8 mouse cellular contexts compared by ENCODE assay signal in genomic region chr11:60302354-60303083, GRCm38 (mm10). TPM values are rescaled to one million over a fixed set of nuclear protein-coding genes. Genes with fewer than 3 reads are reported as not detected.
A peak's percentile ranks its signal among the peaks of the same experiment; 100 is the strongest.
DNase-seq lines count a peak whose midpoint lies in the region; ATAC-seq and TF ChIP-seq lines count a peak whose summit lies in the region.
"Had no signal": no experiment of that assay in that cellular context is flagged by ENCODE, and none has a peak within 500 bp of the region (broad histone marks: within the 10 kb centered on the region; RNA-seq: fewer than 3 reads in every experiment).

No protein-coding gene starts in this region.

- TF ChIP-seq RAD21 in MEL (IDR thresholded peaks at IDR 0.05; ENCODE audit: low read depth, low read length) = no peak

- no peak overlapping the region for H3K27ac ChIP-seq in MEL (ENCODE audit: control insufficient read depth, low read depth, low read length)
- H3K27ac ChIP-seq in intestine, embryonic 15.5 days = peak overlapping the region; percentile 77

- H3K27me3 ChIP-seq in MEL (ENCODE audit: control insufficient read depth in 1 of 2, insufficient read depth in 2 of 2, low read length in 2 of 2) (no peaks in the 10 kb centered on the region), myocyte (ENCODE audit: control insufficient read depth, insufficient read depth, insufficient read length) (no peaks in the 10 kb centered on the region)
- H3K27me3 ChIP-seq in intestine, embryonic 15.5 days (replicated peaks) = no peaks in the 10 kb centered on the region

- H3K9ac ChIP-seq in MEL (ENCODE audit: control insufficient read depth, low read depth, low read length, poor library complexity, severe bottlenecking) = no peak overlapping the region
- H3K9ac ChIP-seq in intestine, embryonic 15.5 days = no peak overlapping the region

- no peak overlapping the region for H3ac ChIP-seq in myocyte (ENCODE audit: control insufficient read depth, insufficient read length)

- TF ChIP-seq EP300 in MEL (IDR thresholded peaks at IDR 0.05; ENCODE audit: low read depth in 1 of 2, low read length in 2 of 2) = peak; percentile 67 to 76

- H3K36me3 ChIP-seq in MEL (ENCODE audit: control insufficient read depth in 1 of 2, insufficient read depth in 2 of 2, low read length in 2 of 2) = no peaks in the 10 kb centered on the region
- H3K36me3 ChIP-seq in intestine, embryonic 15.5 days = no peaks in the 10 kb centered on the region
- H3K36me3 ChIP-seq in myocyte (ENCODE audit: control insufficient read depth, insufficient read depth) = no peaks in the 10 kb centered on the region

- H3K4me3 ChIP-seq in MEL (ENCODE audit: control insufficient read depth in 1 of 2, insufficient read depth in 1 of 2, low read depth in 2 of 2, low read length in 2 of 2) = no peak overlapping the region
- H3K4me3 ChIP-seq in intestine, embryonic 15.5 days (replicated peaks) = no peak overlapping the region
- no peak overlapping the region for H3K4me3 ChIP-seq in myocyte

- 46% methylated on average over 10 of the region's 10 CpGs for WGBS in intestine, embryonic 15.5 days

- H3K79me2 ChIP-seq in MEL (ENCODE audit: control insufficient read depth, insufficient read depth, low read length, poor library complexity) = no peaks in the 10 kb centered on the region
- no peaks in the 10 kb centered on the region for H3K79me2 ChIP-seq in myocyte (ENCODE audit: control insufficient read depth, insufficient read depth)

- ATAC-seq in CD4-positive, CD25-positive, alpha-beta regulatory T cell, adult 4 months = peak; percentile 22
- peak; percentile 89 for ATAC-seq in intestine, embryonic 15.5 days

- H3K4me2 ChIP-seq in intestine, embryonic 15.5 days (replicated peaks) = no peak overlapping the region
- H3K4me2 ChIP-seq in myocyte (ENCODE audit: low read depth) = peak overlapping the region; percentile 41

- TF ChIP-seq POLR2A in MEL (IDR thresholded peaks at IDR 0.05; ENCODE audit: control insufficient read depth in 1 of 2, insufficient read depth in 1 of 2, low read depth in 1 of 2, low read length in 2 of 2, poor library complexity in 1 of 2) = no peak
- TF ChIP-seq POLR2A in myocyte (IDR thresholded peaks at IDR 0.05; ENCODE audit: insufficient read length, low read depth) = no peak

- DNase-seq in MEL (ENCODE audit: low read depth, low spot score) = peak; percentile 62
- no peak for DNase-seq in urinary bladder, postnatal 10 days (ENCODE audit: low spot score)
- DNase-seq in cerebellum, postnatal 25 days = no peak
- DNase-seq in cerebellum, postnatal 4 days (ENCODE audit: low spot score in 2 of 2) = no peak
- DNase-seq: adrenal gland, adult 2 months had no signal

- TF ChIP-seq CTCF in MEL (IDR thresholded peaks at IDR 0.05 in 2 of 3, conservative IDR thresholded peaks at IDR 0.05 in 1 of 3; ENCODE audit: control insufficient read depth in 1 of 3, insufficient read depth in 1 of 3, low read depth in 2 of 3, low read length in 3 of 3, poor library complexity in 1 of 3, severe bottlenecking in 1 of 3) = no peak

- peaks cover 0 to 3% of the 10 kb centered on the region in 2 experiments; a peak in 1 of 4 replicates for H3K4me1 ChIP-seq in MEL (ENCODE audit: control insufficient read depth in 1 of 2, insufficient read depth in 2 of 2, low read length in 2 of 2)
- H3K4me1 ChIP-seq in intestine, embryonic 15.5 days (replicated peaks) = peaks cover 15% of the 10 kb centered on the region

- no peaks in the 10 kb centered on the region for H3K9me3 ChIP-seq in MEL (replicated peaks; ENCODE audit: insufficient read depth, low read length)
- no peaks in the 10 kb centered on the region for H3K9me3 ChIP-seq in intestine, embryonic 15.5 days

TF ChIP-seq in MEL, 35 proteins besides CTCF, POLR2A, EP300 and RAD21 (continues in another document):
- TF ChIP-seq TCF12 (IDR thresholded peaks at IDR 0.05; ENCODE audit: low read depth, low read length) (peak; percentile 67), CHD1 (IDR thresholded peaks at IDR 0.05; ENCODE audit: low read depth, low read length) (no peak), USF1 (IDR thresholded peaks at IDR 0.05; ENCODE audit: low read depth, low read length) (peak; percentile 69), RCOR1 (IDR thresholded peaks at IDR 0.05; ENCODE audit: low read depth, low read length) (no peak), ELF1 (IDR thresholded peaks at IDR 0.05; ENCODE audit: low read depth, low read length) (no peak), KAT2A (conservative IDR thresholded peaks at IDR 0.05; ENCODE audit: low read depth, low read length) (no peak), ZC3H11A (IDR thresholded peaks at IDR 0.05; ENCODE audit: low read depth, low read length) (no peak), ETS1 (IDR thresholded peaks at IDR 0.05; ENCODE audit: low read depth, low read length) (0 out of 2 replicates have a peak, but pooled peaks have one; percentile 22), POLR2AphosphoS5 (IDR thresholded peaks at IDR 0.05; ENCODE audit: borderline replicate concordance, low read depth, low read length) (no peak), ZKSCAN1 (IDR thresholded peaks at IDR 0.05; ENCODE audit: low read depth, low read length) (no peak), MAZ (IDR thresholded peaks at IDR 0.05; ENCODE audit: low read depth, low read length) (no peak), GABPA (IDR thresholded peaks at IDR 0.05; ENCODE audit: low read depth, low read length) (no peak), MAX (IDR thresholded peaks at IDR 0.05; ENCODE audit: low read length) (peak; percentile 47; the same call in 1 of the 2 replicates), USF2 (IDR thresholded peaks at IDR 0.05; ENCODE audit: borderline replicate concordance in 1 of 2, insufficient read depth in 1 of 2, low read depth in 1 of 2, low read length in 2 of 2) (no peak), CHD2 (IDR thresholded peaks at IDR 0.05; ENCODE audit: low read length) (no peak), UBTF (IDR thresholded peaks at IDR 0.05; ENCODE audit: borderline replicate concordance, insufficient read depth, low read depth, low read length) (no peak), E2F4 (IDR thresholded peaks at IDR 0.05; ENCODE audit: borderline replicate concordance, low read depth, low read length) (no peak), BHLHE40 (IDR thresholded peaks at IDR 0.05; ENCODE audit: borderline replicate concordance, low read depth, low read length) (no peak), JUND (IDR thresholded peaks at IDR 0.05; ENCODE audit: low read depth, low read length) (no peak), SMC3 (IDR thresholded peaks at IDR 0.05; ENCODE audit: low read depth, low read length) (no peak), TAL1 (IDR thresholded peaks at IDR 0.05; ENCODE audit: low read length) (peak; percentile 47)

TF ChIP-seq in myocyte, 11 proteins besides CTCF, POLR2A, EP300 and RAD21:
- TF ChIP-seq TCF12 (IDR thresholded peaks at IDR 0.05; ENCODE audit: insufficient read depth, poor library complexity, severe bottlenecking) = no peak
- no peak for TF ChIP-seq CEBPB (IDR thresholded peaks at IDR 0.05; ENCODE audit: insufficient read depth, poor library complexity, severe bottlenecking)
- TF ChIP-seq MYOG (IDR thresholded peaks at IDR 0.05; ENCODE audit: control insufficient read depth in 1 of 3, insufficient read depth in 1 of 3, insufficient read length in 2 of 3, low read depth in 2 of 3) = no peak
- TF ChIP-seq E2F4 (IDR thresholded peaks at IDR 0.05; ENCODE audit: insufficient read depth) = no peak
- no peak for TF ChIP-seq MYOD1 (IDR thresholded peaks at IDR 0.05; ENCODE audit: control insufficient read depth in 1 of 3, insufficient read length in 2 of 3, low read depth in 2 of 3)
- TF ChIP-seq USF1 (IDR thresholded peaks at IDR 0.05; ENCODE audit: low read depth) = no peak
- no peak for TF ChIP-seq SRF (IDR thresholded peaks at IDR 0.05; ENCODE audit: control insufficient read depth, insufficient read length, low read depth)
- TF ChIP-seq POLR2AphosphoS2 (IDR thresholded peaks at IDR 0.05; ENCODE audit: insufficient read length, low read depth) = no peak
- TF ChIP-seq TCF3 (IDR thresholded peaks at IDR 0.05; ENCODE audit: insufficient read length, low read depth) = no peak
- TF ChIP-seq MAX (IDR thresholded peaks at IDR 0.05; ENCODE audit: low read depth) = no peak
- TF ChIP-seq REST (IDR thresholded peaks at IDR 0.05; ENCODE audit: insufficient read depth, insufficient read length) = no peak
TF ChIP-seq in myocyte: peak in this region for 0.

RNA-seq across cellular contexts. Expression of gene Tom1l2, which starts 50.2 kb away (rescaled TPM):
- polyA plus RNA-seq in CD4-positive, CD25-positive, alpha-beta regulatory T cell, adult 4 months (2017; shearing (Covaris generic)) = 10 to 100 TPM; 29.4 to 56.3 TPM
- 6.6 and 6.8 TPM in 2 replicates for total RNA-seq in MEL (2012; rRNA removed)
- polyA plus RNA-seq in MEL (2012; ENCODE audit: insufficient read depth in 1 of 2, insufficient read length in 2 of 2, low read depth in 1 of 2, low replicate concordance in 2 of 2, missing spikeins in 1 of 2) (10 to 100 TPM in 1 of 2 experiments, not detected in 1; 12.2 TPM), myocyte (2012; fragmentation: generic; extraction: Trizol) (27.4 TPM)
- 22.3 and 27.1 TPM in 2 replicates for polyA plus RNA-seq in intestine, embryonic 15.5 days (2015; fragmentation: Nextera tagmentation; extraction: Ambion mirVana)

RNA-seq across cellular contexts. Expression of gene Drc3, which starts 50.6 kb away (rescaled TPM):
- under 1 TPM; 0.23 to 0.53 TPM for polyA plus RNA-seq in CD4-positive, CD25-positive, alpha-beta regulatory T cell, adult 4 months (2017; shearing (Covaris generic))
- total RNA-seq in MEL (2012; rRNA removed) = 0.69 and 0.75 TPM in 2 replicates
- under 1 TPM in 1 of 2 experiments, not detected in 1; 0.91 TPM for polyA plus RNA-seq in MEL (2012; ENCODE audit: insufficient read depth in 1 of 2, insufficient read length in 2 of 2, low read depth in 1 of 2, low replicate concordance in 2 of 2, missing spikeins in 1 of 2)
- 1.9 and 2.1 TPM in 2 replicates for polyA plus RNA-seq in intestine, embryonic 15.5 days (2015; fragmentation: Nextera tagmentation; extraction: Ambion mirVana)
- 0.08 TPM for polyA plus RNA-seq in myocyte (2012; fragmentation: generic; extraction: Trizol)
